Mouse (Mus musculus) limb, embryonic 13.5 days (tissue): Measurements from ENCODE around the gene Bcl2l12. TPM values are rescaled to one million over a fixed set of nuclear protein-coding genes. Genes with fewer than 3 reads are reported as not detected.
A peak's percentile ranks its signal among the peaks of the same experiment; 100 is the strongest.

Experiments used
- ATAC-seq: fragments of 200-750 bp; cut with Nextera tagmentation; 2 replicates; pipeline ENCODE4 v1.8.0; 2017; ENCODE audit warnings: low read depth, moderate number of reproducible peaks, moderate TSS enrichment; ENCODE audit not compliant: low FRiP score
- H3K27ac ChIP-seq: fragments of 300-500 bp; sonication (generic); 2 replicates; pipeline ENCODE4 v1.5.1; 2015; ENCODE audit warnings: inconsistent platforms, mild to moderate bottlenecking, moderate library complexity
- H3K27me3 ChIP-seq: fragments of 300-500 bp; sonication (generic); 2 replicates; pipeline ENCODE4 v1.6.1; 2015; ENCODE audit warnings: mild to moderate bottlenecking, inconsistent platforms
- H3K36me3 ChIP-seq: fragments of 300-500 bp; sonication (generic); 2 replicates; pipeline ENCODE4 v1.6.1; 2015; ENCODE audit warnings: inconsistent platforms, mild to moderate bottlenecking, moderate library complexity
- H3K4me1 ChIP-seq: fragments of 300-500 bp; sonication (generic); 2 replicates; pipeline ENCODE4 v1.6.1; 2015; ENCODE audit warnings: inconsistent platforms
- H3K4me2 ChIP-seq: fragments of 300-500 bp; sonication (generic); replicated peaks from 2 replicates; pipeline ENCODE4 v1.6.1; 2015; ENCODE audit warnings: inconsistent platforms, mild to moderate bottlenecking, moderate library complexity
- H3K4me3 ChIP-seq: fragments of 300-500 bp; sonication (generic); 2 replicates; pipeline ENCODE4 v1.5.1; 2015; ENCODE audit warnings: moderate library complexity, mild to moderate bottlenecking, inconsistent platforms
- H3K9ac ChIP-seq: fragments of 300-500 bp; sonication (generic); 2 replicates; pipeline ENCODE4 v1.6.1; 2015; ENCODE audit warnings: mild to moderate bottlenecking, inconsistent platforms
- H3K9me3 ChIP-seq: fragments of 300-500 bp; sonication (generic); 2 replicates; pipeline ENCODE4 v1.6.1; 2016; ENCODE audit warnings: inconsistent platforms
- WGBS: fragments of 180-500 bp; shearing (Covaris S2); methylation state at CpG from one replicate; pipeline ENCODE4 v1.1.7; 2015; 5-methylcytosine and 5-hydroxymethylcytosine counted together
- polyA plus RNA-seq: library from polyadenylated mRNA; unstranded; fragments of >200 nt; fragmentation: Nextera tagmentation; extraction: Ambion mirVana; gene quantifications from 2 replicates; pipeline ENCODE4 v1.2.1, GENCODE M21; 2015

Gene Bcl2l12
- polyA plus RNA-seq = 77.3 and 78.4 TPM in 2 replicates

DNA sequence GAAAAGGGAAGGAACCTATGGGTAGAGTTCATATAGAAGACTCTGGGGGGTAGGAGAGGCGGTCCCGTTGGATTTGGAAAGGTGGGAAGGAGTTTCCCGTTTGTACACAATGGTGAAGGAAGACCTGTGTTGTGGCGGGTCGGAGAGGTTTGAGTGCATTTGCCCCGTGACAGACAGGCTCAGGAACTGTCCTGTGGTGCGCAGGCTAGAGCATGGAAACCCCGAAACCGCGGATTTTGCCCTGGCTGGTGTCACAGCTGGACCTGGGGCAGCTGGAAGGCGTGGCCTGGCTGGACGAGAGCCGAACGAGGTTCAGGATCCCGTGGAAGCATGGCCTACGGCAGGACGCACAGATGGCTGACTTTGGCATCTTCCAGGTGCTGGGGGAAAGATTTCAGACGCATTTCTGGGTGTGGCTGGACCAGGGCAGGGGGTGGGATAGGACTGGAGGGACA, at the start of gene Bcl2l12:
Gene Bcl2l12 (minus strand): TSS at position 212 of the 455 bp plus-strand sequence.
- Histone ChIP-seq H3K9ac (peak within 1 kb of the TSS; percentile 82), H3K27me3 (no peaks in the 10 kb centered on the region), H3K4me3 (peak within 1 kb of the TSS; percentile 72), H3K27ac (peak within 1 kb of the TSS; percentile 85), H3K9me3 (no peaks in the 10 kb centered on the region), H3K4me1 (peaks cover 30% of the 10 kb centered on the region), H3K4me2 (peak within 1 kb of the TSS; percentile 89), H3K36me3 (peaks cover 70% of the 10 kb centered on the region)
- ATAC-seq = no peak
- WGBS = 4% methylated on average over 18 of the region's 18 CpGs

DNA sequence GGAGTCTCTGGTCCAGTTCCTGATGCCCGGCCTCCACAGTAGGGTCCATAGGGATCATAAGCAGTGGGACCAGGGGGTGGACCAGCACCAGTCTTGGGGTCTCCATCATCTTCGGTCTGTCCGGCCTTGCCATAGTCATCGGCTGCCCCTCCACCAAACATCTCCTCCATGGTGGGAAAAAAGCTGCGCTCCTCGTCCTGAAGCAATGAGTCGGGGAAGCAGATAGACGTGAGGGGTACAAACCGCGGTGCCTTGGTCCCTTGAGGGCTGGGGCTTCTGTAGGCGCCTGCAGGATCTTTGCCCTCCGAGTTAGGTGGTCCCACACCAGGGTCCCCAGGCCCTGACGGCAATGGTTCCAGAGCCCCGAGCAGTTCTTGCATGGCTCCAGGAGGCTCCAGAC, 49.0 kb upstream of the Bcl2l12 start:
- ATAC-seq = no peak
- H3K4me2 ChIP-seq = no peak overlapping the region
- peaks cover 83% of the 10 kb centered on the region for H3K36me3 ChIP-seq
- WGBS = 95% methylated on average over 14 of the region's 14 CpGs
- no peak overlapping the region for H3K9ac ChIP-seq
- H3K9me3 ChIP-seq = no peaks in the 10 kb centered on the region
- no peak overlapping the region for H3K27ac ChIP-seq
- H3K4me3 ChIP-seq = no peak overlapping the region
- H3K27me3 ChIP-seq = no peaks in the 10 kb centered on the region
- peaks cover 19% of the 10 kb centered on the region for H3K4me1 ChIP-seq

DNA sequence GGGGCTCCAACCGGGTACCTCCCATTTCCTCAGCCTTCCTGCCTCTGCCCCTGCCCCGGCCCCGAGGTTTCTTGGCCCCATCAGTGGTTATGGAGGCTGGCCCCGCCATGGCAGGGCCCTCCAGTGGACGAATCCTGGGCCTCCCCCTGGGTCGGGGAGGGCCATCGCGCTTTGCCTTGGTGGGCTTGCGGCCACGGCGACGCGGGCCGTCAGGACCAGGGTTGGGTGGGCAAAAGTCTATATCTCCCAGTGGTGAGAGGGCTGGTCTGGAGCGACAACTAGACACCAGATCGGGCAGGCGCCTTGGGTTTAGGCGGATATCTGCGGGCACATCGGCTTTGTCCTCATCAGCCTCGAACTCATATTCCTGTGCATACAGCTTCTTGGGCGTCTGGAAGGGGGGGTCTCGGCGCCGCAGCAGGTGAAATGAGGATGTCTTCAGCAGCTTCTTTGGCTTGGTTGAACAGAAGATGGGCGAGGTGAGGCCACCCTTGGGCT, 48.4 kb upstream of the Bcl2l12 start:
- Histone ChIP-seq H3K27ac (no peak overlapping the region), H3K4me3 (no peak overlapping the region), H3K4me1 (peaks cover 18% of the 10 kb centered on the region), H3K4me2 (no peak overlapping the region), H3K9me3 (no peaks in the 10 kb centered on the region), H3K27me3 (no peaks in the 10 kb centered on the region), H3K36me3 (peaks cover 89% of the 10 kb centered on the region), H3K9ac (no peak overlapping the region)
- 94% methylated on average over 26 of the region's 26 CpGs for WGBS
- ATAC-seq = no peak

DNA sequence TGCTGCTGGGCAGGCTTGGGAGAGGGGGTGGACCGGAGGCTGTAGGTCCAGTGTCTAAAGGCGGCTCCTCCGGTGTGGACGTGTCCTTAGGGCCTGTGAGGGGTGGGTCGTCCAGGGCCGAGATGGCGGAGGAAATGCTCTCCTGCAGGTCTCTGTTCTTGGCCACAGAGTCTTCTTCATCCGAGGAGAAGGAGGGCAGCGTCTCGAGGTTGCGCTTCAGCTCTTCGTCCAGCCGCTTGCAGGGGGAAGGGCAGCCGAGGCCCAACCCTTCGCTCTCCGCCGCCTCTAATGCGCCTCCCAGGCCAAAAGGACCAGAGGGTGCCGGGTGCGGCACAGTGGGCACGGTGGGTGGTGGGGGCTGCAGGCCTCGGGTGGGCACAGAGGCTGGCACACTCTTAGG, 47.2 kb upstream of the Bcl2l12 start:
- WGBS = 95% methylated on average over 22 of the region's 22 CpGs
- H3K9me3 ChIP-seq = no peaks in the 10 kb centered on the region
- no peak overlapping the region for H3K27ac ChIP-seq
- H3K9ac ChIP-seq = no peak overlapping the region
- H3K27me3 ChIP-seq = no peaks in the 10 kb centered on the region
- no peak for ATAC-seq
- peaks cover 7% of the 10 kb centered on the region; the same call in 1 of the 2 replicates for H3K4me1 ChIP-seq
- H3K4me2 ChIP-seq = no peak overlapping the region
- H3K4me3 ChIP-seq = no peak overlapping the region
- H3K36me3 ChIP-seq = peaks cover 100% of the 10 kb centered on the region

DNA sequence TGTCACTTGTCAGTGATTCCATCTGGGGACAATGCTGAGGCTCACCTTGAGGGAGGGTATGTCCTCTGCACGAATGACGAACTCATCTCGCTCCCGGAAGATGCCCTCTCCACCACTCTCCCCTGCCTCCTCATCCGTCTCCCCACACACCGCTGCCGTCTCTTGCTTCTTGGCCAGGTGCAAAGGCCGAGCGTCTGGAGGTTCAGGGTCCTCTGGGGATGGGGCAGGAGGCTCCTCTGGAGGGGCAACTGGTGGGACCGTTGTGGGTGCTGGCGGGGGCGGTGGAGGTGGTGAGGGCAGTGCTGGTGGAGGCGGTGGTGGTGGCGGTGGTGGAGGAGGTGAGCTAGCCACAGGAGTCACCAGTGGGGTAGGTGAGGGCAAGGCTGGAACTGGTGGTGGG, 44.8 kb upstream of the Bcl2l12 start:
- WGBS = 96% methylated on average over 14 of the region's 14 CpGs
- ATAC-seq = no peak

DNA sequence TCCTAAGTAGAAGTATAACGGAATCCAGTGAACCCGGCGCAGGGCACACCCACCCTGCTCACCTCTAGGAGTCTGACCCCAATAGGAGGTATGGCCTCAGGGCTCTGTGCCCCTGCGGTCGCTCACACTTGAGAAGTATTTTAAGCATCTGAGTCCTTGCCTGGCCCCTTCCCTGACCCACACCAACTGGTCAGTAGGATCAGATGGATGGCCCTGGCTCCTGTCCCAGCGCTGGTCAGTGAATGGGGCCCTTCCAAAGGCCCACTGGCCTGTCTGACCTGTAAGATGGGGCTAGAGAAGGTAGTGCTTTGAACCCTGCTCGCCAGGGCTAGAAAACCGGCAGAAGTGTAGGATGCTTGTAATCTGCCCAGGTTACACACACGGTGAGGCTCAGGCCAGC, 42.3 kb upstream of the Bcl2l12 start:
- no peak overlapping the region for H3K4me2 ChIP-seq
- H3K4me3 ChIP-seq = no peak overlapping the region
- WGBS = 91% methylated on average over 9 of the region's 9 CpGs
- no peak for ATAC-seq
- H3K27ac ChIP-seq = no peak overlapping the region
- H3K9me3 ChIP-seq = no peaks in the 10 kb centered on the region
- H3K4me1 ChIP-seq = no peaks in the 10 kb centered on the region
- H3K27me3 ChIP-seq = no peaks in the 10 kb centered on the region
- H3K36me3 ChIP-seq = peaks cover 99% of the 10 kb centered on the region
- H3K9ac ChIP-seq = no peak overlapping the region

More for the DNA sequence above, 44.8 kb upstream of the Bcl2l12 start:
- Histone ChIP-seq H3K4me3 (no peak overlapping the region), H3K9me3 (no peaks in the 10 kb centered on the region), H3K36me3 (peaks cover 99% of the 10 kb centered on the region), H3K27ac (no peak overlapping the region), H3K9ac (no peak overlapping the region), H3K4me2 (no peak overlapping the region), H3K27me3 (no peaks in the 10 kb centered on the region), H3K4me1 (no peaks in the 10 kb centered on the region)

DNA sequence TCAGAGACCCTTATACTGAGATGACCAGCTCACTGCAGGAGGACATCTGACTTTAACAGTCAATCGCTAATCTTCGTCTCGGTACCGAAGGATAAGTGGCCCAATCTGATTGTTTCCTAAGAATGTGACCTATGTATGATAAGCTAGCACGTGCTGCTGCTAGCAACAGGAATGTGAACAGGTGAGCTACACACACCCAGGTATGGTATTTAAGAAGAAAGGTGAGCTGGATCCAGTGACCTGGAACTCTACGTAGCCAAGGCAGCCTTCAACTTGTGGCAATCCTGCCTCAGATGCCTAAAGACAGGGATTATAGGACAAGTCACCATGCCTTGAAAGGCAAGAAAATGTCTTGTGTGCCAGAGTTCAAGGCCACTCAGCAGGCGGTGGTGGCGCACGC, 39.9 kb upstream of the Bcl2l12 start:
- Histone ChIP-seq H3K27me3 (no peaks in the 10 kb centered on the region), H3K9ac (no peak overlapping the region), H3K36me3 (peaks cover 99% of the 10 kb centered on the region), H3K4me2 (no peak overlapping the region), H3K27ac (no peak overlapping the region), H3K4me3 (no peak overlapping the region), H3K9me3 (no peaks in the 10 kb centered on the region), H3K4me1 (no peaks in the 10 kb centered on the region)
- ATAC-seq = no peak
- 94% methylated on average over 9 of the region's 9 CpGs for WGBS

DNA sequence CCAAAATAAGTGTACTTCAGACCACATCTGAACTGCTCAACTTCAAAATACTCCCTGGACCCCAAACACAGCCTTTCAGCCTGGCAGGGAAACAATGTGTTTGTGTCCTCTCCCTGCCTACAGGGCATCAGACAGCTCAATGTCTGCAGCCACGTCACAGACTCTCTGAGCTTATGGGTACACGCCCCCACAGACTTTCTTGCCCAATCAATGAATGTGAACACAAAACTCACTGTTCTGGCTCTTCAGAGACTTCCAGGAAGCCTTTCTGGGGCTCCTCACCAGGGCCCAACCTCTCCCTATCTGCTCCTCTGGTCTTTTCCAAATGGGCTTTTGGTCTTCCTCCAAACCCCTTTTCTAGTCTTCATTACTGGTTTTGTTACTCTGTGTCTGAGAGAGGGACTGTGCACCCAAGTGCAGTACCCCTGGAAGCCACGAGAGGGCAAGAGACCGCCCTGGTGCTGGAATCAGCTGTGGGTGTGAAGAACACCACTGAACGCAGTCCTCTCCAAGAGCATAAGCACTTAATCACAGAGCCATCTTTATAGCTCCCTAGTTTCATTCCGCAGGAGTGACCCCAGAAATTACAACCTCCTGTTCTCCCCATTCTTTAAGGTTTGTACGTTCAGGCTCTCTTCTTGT, 39.3 kb upstream of the Bcl2l12 start:
- Histone ChIP-seq H3K4me2 (no peak overlapping the region), H3K4me1 (no peaks in the 10 kb centered on the region), H3K9me3 (no peaks in the 10 kb centered on the region), H3K27me3 (no peaks in the 10 kb centered on the region), H3K9ac (no peak overlapping the region), H3K27ac (no peak overlapping the region), H3K36me3 (peaks cover 99% of the 10 kb centered on the region), H3K4me3 (no peak overlapping the region)
- ATAC-seq = no peak
- 69% methylated on average over 7 of the region's 7 CpGs for WGBS

DNA sequence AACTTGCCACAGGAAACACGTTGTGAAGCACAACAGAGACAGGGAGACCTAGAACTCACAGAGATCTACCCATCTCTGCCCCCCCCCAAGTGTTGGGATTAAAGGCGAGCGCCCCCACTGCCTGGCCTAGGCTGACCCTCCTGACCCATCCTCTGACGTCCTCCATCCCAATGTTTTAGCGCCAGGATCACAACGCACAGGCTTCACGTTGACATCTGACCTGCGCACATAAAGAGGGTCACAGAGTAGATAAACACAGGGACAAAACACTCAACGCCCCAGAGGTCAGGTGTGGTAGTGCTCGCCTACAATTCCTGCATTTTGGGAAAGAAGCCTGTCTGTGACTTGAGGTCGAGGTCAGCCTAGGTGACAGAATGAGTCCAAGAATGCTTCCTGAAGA, 38.2 kb upstream of the Bcl2l12 start:
- H3K9me3 ChIP-seq = no peaks in the 10 kb centered on the region
- H3K36me3 ChIP-seq = peaks cover 99% of the 10 kb centered on the region
- WGBS = 85% methylated on average over 11 of the region's 11 CpGs
- H3K27me3 ChIP-seq = no peaks in the 10 kb centered on the region
- H3K4me1 ChIP-seq = no peaks in the 10 kb centered on the region
- no peak overlapping the region for H3K4me2 ChIP-seq
- H3K27ac ChIP-seq = no peak overlapping the region
- no peak for ATAC-seq
- H3K9ac ChIP-seq = no peak overlapping the region
- H3K4me3 ChIP-seq = no peak overlapping the region

DNA sequence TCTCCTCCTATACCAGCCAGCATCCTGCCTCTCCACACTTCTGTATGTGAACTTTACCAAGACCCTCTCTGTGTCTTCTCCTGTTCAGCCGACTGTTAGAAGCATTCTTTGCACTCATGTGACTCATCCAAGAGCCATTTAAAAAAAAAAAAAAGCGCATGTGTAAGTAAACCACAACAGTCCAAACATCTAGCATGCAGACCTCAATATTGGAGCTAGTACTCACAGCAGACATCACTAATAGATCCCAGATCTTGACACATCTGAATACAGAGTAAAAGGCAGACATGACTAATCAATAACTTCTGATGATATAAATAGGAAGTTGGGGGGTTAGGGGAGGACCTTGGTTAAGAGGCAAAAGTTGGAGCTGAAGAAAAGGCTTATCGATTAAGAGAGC, 37.1 kb upstream of the Bcl2l12 start:
- WGBS = 88% methylated on average over 3 of the region's 3 CpGs
- Histone ChIP-seq H3K9me3 (no peaks in the 10 kb centered on the region), H3K4me1 (no peaks in the 10 kb centered on the region), H3K27ac (no peak overlapping the region), H3K4me3 (no peak overlapping the region), H3K36me3 (peaks cover 99% of the 10 kb centered on the region), H3K27me3 (no peaks in the 10 kb centered on the region), H3K4me2 (no peak overlapping the region), H3K9ac (no peak overlapping the region)
- no peak for ATAC-seq

DNA sequence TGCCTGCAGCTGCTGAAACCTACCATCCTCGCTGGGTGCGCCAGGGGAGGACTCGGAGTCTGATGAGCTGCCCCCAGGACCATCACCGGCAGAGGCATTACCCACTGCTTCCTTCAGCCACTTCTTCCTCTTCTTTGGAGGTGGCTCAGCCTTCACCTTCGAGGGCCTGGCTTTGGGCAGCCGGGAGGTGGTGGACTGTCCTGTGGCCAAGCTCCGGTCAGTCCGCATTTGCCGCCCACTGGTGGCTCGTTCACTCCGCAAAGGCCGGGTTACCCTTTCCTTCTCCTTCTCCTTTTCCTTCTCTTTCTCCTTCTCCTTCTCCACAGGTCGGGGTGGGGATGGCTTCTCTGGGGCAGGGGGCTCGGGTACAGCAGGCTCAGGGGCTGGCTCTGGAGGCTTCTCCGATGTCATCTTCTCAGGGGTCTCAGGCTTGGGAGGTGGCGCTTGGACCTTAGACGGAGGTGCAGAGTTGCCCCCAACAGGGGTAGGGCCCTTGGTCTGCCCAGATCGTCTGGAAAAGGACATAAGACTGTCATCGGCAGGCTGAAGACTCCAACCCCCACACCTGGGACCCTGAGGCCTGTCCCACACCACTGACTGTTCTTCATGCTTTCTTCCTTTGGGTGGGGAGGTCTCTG, 35.3 kb upstream of the Bcl2l12 start:
- Histone ChIP-seq H3K4me3 (no peak overlapping the region), H3K4me2 (no peak overlapping the region), H3K4me1 (no peaks in the 10 kb centered on the region), H3K9me3 (no peaks in the 10 kb centered on the region), H3K27me3 (no peaks in the 10 kb centered on the region), H3K36me3 (peaks cover 99% of the 10 kb centered on the region), H3K9ac (no peak overlapping the region), H3K27ac (no peak overlapping the region)
- 92% methylated on average over 19 of the region's 19 CpGs for WGBS
- ATAC-seq = no peak

DNA sequence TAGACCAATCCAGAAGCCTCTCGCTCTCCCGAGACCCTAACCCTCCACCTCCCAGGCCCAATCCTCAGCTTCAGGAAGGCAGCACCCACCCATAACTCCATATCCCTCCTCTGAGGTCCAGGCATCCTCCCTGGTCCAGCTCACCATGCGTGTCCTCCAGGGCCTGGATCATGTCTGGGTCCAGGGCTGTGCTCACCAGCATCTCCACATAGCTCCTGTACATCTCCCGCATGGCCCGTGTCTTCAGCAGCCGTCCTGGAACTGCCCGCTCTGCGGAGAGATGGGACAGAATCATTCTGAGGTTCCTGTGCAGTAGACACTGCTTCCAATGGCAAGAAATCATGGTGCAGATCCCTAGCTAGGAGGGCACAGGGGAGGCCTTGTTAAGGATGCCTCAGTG, 32.3 kb upstream of the Bcl2l12 start:
- 94% methylated on average over 8 of the region's 8 CpGs for WGBS
- no peak for ATAC-seq
- H3K4me1 ChIP-seq = peaks cover 5% of the 10 kb centered on the region

More for the DNA sequence above, 32.3 kb upstream of the Bcl2l12 start:
- H3K9ac ChIP-seq = no peak overlapping the region
- H3K4me3 ChIP-seq = no peak overlapping the region
- no peaks in the 10 kb centered on the region for H3K27me3 ChIP-seq
- no peaks in the 10 kb centered on the region for H3K9me3 ChIP-seq
- H3K36me3 ChIP-seq = peaks cover 95% of the 10 kb centered on the region
- no peak overlapping the region for H3K4me2 ChIP-seq
- H3K27ac ChIP-seq = no peak overlapping the region
